Mouse (Mus musculus): ENCODE measurements at regions not wholly inside any gene's neighbourhood (a gene's known extent, or its start where the extent isn't known, plus 50 kb on each side); places are given as distances from the start of the nearest gene placed in this dataset.

DNA sequence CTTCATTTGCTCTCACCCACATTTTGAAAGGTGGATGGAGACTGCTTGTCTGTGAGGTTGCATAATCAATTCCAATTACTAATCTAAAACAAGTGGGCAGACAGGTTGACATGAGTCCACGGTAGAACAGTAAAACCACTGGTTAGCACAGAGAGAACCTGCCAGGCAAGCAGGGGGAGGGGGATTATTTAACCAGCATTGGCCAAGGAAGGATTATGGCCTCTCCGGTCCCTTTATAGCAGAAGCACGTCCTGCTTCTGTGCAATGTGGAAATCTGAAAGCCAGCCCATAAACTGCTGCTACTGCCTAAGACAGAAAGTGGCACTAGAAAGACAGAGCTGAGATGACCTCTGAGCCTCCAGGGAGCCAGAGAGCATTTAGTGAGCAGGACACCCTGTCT lies 285.5 kb downstream of the Cog6 start:
- H3K4me1 ChIP-seq (ENCODE audit: control insufficient read depth, insufficient read depth), result no peaks in the 10 kb centered on the region
- DNase-seq (ENCODE audit: low spot score), result no peak
- H3K9me3 ChIP-seq (replicated peaks; ENCODE audit: control insufficient read depth, low read length), result no peaks in the 10 kb centered on the region
- ATAC-seq (ENCODE audit: insufficient read depth, low read depth), result no peak
- no peak overlapping the region for H3K27ac ChIP-seq (ENCODE audit: low read depth)
- no peaks in the 10 kb centered on the region for H3K27me3 ChIP-seq (ENCODE audit: control insufficient read depth, insufficient read depth, low read length)
- H3K9ac ChIP-seq (replicated peaks; ENCODE audit: low read depth, low read length), result no peak overlapping the region
- no peak overlapping the region for H3K4me2 ChIP-seq (ENCODE audit: low read depth, low read length)
- H3K4me3 ChIP-seq (ENCODE audit: low read depth, low read length), result no peak overlapping the region
- whole genome bisulfite sequencing, result 90% methylated on average over 3 of the region's 3 CpGs
- no peak for TF ChIP-seq CTCF (IDR thresholded peaks at IDR 0.05; ENCODE audit: low read depth)
- no peak for TF ChIP-seq EP300 (IDR thresholded peaks at IDR 0.05; ENCODE audit: low read depth)
- no peaks in the 10 kb centered on the region for H3K36me3 ChIP-seq (replicated peaks; ENCODE audit: control insufficient read depth, insufficient read depth, low read length)

DNA sequence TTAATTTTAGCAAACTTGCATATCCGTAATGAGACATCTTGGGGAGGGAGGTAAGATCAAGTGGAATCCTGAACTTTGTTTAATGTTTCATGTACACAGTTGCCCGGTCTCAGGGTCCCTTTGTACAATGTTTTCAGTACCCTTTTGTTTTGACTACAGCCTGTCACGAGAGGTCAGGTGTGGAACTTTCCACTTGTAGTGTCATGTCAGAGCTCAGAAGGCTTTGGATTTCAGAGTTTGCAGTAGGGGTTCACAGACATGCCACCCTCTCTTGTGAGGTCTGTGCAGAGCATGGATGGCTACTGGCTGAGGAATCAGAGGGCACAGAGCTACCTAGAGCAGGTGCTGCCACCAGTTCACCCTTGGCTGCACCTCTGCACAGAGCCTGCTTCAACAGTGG lies 287.3 kb downstream of the Cog6 start:
- Histone ChIP-seq H3K4me2 (ENCODE audit: low read depth, low read length) (no peak overlapping the region), H3K27ac (ENCODE audit: low read depth) (no peak overlapping the region), H3K4me1 (ENCODE audit: control insufficient read depth, insufficient read depth) (no peaks in the 10 kb centered on the region), H3K27me3 (ENCODE audit: control insufficient read depth, insufficient read depth, low read length) (no peaks in the 10 kb centered on the region), H3K9ac (replicated peaks; ENCODE audit: low read depth, low read length) (no peak overlapping the region), H3K9me3 (replicated peaks; ENCODE audit: control insufficient read depth, low read length) (no peaks in the 10 kb centered on the region), H3K36me3 (replicated peaks; ENCODE audit: control insufficient read depth, insufficient read depth, low read length) (no peaks in the 10 kb centered on the region), H3K4me3 (ENCODE audit: low read depth, low read length) (no peak overlapping the region)
- TF ChIP-seq EP300 (IDR thresholded peaks at IDR 0.05; ENCODE audit: low read depth) (no peak), CTCF (IDR thresholded peaks at IDR 0.05; ENCODE audit: low read depth) (no peak)
- DNase-seq (ENCODE audit: low spot score) (no peak), ATAC-seq (ENCODE audit: insufficient read depth, low read depth) (no peak)
- WGBS, result 74% methylated on average over 3 of the region's 3 CpGs

DNA sequence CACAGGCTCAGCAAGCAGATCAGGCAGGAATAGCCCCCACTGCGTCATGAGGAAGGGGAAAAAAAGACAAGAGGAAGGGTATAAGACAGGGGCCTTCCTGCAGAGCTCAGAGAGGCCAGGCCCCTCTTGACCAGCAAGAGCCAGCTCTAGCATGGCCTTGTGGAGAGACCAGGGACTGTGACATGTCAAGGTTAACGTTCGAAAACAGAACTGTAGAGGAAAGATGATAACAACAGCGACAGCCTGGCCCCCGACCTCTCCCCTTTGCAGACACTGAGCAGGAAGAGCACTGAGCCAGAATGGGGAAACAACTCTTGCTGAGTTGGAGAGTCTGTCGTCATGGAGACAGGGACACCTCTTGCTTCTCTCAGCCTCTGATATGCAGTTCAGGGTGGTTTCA lies 288.2 kb downstream of the Cog6 start:
- Histone ChIP-seq H3K27ac (ENCODE audit: low read depth) (no peak overlapping the region), H3K4me3 (ENCODE audit: low read depth, low read length) (no peak overlapping the region), H3K27me3 (ENCODE audit: control insufficient read depth, insufficient read depth, low read length) (no peaks in the 10 kb centered on the region), H3K9me3 (replicated peaks; ENCODE audit: control insufficient read depth, low read length) (no peaks in the 10 kb centered on the region), H3K4me2 (ENCODE audit: low read depth, low read length) (no peak overlapping the region), H3K4me1 (ENCODE audit: control insufficient read depth, insufficient read depth) (no peaks in the 10 kb centered on the region), H3K9ac (replicated peaks; ENCODE audit: low read depth, low read length) (no peak overlapping the region), H3K36me3 (replicated peaks; ENCODE audit: control insufficient read depth, insufficient read depth, low read length) (no peaks in the 10 kb centered on the region)
- WGBS, result 34% methylated on average over 6 of the region's 6 CpGs
- no peak for ATAC-seq (ENCODE audit: insufficient read depth, low read depth)
- peak; percentile 9 for DNase-seq (ENCODE audit: low spot score)
- TF ChIP-seq CTCF (IDR thresholded peaks at IDR 0.05; ENCODE audit: low read depth), result no peak
- TF ChIP-seq EP300 (IDR thresholded peaks at IDR 0.05; ENCODE audit: low read depth), result no peak

DNA sequence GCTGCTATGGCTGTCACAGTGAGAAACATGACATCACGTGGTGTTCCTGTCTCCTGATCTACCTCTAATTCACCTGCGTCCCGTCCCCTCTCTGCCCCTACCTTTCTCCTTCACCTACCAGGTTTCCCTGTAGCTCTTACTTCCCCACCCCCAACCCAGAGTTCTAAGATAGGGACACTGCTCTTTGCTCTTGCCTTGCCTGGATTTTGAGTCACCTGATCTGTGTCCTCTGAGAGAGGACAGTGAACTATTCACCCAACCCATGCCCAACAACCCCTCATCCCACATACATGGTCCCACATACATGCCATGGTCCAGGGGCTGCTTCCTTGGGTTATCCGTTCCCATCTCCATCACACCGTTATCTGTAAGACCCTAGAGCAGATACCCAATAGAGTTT lies 288.6 kb downstream of the Cog6 start:
- H3K4me2 ChIP-seq (ENCODE audit: low read depth, low read length), result no peak overlapping the region
- TF ChIP-seq EP300 (IDR thresholded peaks at IDR 0.05; ENCODE audit: low read depth) (no peak), CTCF (IDR thresholded peaks at IDR 0.05; ENCODE audit: low read depth) (no peak)
- no peak overlapping the region for H3K4me3 ChIP-seq (ENCODE audit: low read depth, low read length)
- no peak overlapping the region for H3K9ac ChIP-seq (replicated peaks; ENCODE audit: low read depth, low read length)
- DNase-seq (ENCODE audit: low spot score), result no peak
- no peak for ATAC-seq (ENCODE audit: insufficient read depth, low read depth)
- H3K4me1 ChIP-seq (ENCODE audit: control insufficient read depth, insufficient read depth), result no peaks in the 10 kb centered on the region
- H3K27ac ChIP-seq (ENCODE audit: low read depth), result no peak overlapping the region
- WGBS, result 86% methylated on average over 5 of the region's 5 CpGs
- H3K27me3 ChIP-seq (ENCODE audit: control insufficient read depth, insufficient read depth, low read length), result no peaks in the 10 kb centered on the region
- H3K9me3 ChIP-seq (replicated peaks; ENCODE audit: control insufficient read depth, low read length), result no peaks in the 10 kb centered on the region
- no peaks in the 10 kb centered on the region for H3K36me3 ChIP-seq (replicated peaks; ENCODE audit: control insufficient read depth, insufficient read depth, low read length)

DNA sequence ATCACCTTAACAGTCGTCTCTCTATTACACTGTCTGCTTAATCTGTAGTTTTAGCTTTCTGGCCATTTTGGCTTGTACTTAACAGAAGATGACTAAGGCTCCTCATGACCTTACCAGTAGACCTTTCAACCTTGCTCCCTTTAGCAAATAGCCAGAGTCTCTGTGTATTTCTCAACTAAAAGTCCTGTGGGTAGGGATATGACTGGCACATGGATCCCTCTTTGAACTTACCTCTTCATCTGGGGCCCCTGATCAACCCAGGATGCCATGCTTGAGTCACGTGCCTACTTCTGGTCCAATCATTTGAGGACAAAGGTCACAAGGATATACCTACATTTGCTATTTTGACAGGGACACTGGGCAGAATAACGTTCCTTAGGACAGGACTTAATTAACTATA lies 292.7 kb downstream of the Cog6 start:
- H3K4me1 ChIP-seq (ENCODE audit: control insufficient read depth, insufficient read depth), result no peaks in the 10 kb centered on the region
- DNase-seq (ENCODE audit: low spot score), result no peak
- 80% methylated on average over 3 of the region's 3 CpGs for WGBS
- ATAC-seq (ENCODE audit: insufficient read depth, low read depth), result no peak
- H3K36me3 ChIP-seq (replicated peaks; ENCODE audit: control insufficient read depth, insufficient read depth, low read length), result no peaks in the 10 kb centered on the region
- TF ChIP-seq CTCF (IDR thresholded peaks at IDR 0.05; ENCODE audit: low read depth), result no peak
- no peak for TF ChIP-seq EP300 (IDR thresholded peaks at IDR 0.05; ENCODE audit: low read depth)
- H3K27ac ChIP-seq (ENCODE audit: low read depth), result no peak overlapping the region
- no peaks in the 10 kb centered on the region for H3K27me3 ChIP-seq (ENCODE audit: control insufficient read depth, insufficient read depth, low read length)
- H3K9me3 ChIP-seq (replicated peaks; ENCODE audit: control insufficient read depth, low read length), result no peaks in the 10 kb centered on the region
- H3K9ac ChIP-seq (replicated peaks; ENCODE audit: low read depth, low read length), result no peak overlapping the region
- H3K4me2 ChIP-seq (ENCODE audit: low read depth, low read length), result no peak overlapping the region
- H3K4me3 ChIP-seq (ENCODE audit: low read depth, low read length), result no peak overlapping the region

DNA sequence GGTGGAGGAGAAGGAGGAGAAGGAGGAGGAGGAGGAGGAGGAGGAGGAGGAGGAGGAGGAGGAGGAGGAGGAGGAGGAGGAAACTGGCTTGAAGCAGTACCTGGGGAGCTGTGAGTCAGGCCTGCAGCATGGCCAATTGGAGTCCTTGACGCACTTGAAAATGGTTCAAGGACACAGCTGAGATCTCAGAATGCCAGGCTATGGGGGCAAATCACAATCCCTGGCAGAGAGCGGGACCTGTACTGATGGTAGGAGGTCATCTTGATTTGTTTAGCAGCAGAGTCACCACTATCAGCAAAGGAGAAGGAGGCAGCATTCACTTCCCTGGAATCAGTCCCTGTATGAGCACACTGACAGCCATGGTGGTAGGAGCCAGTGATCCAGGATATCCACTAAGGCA lies 294.1 kb downstream of the Cog6 start:
- Histone ChIP-seq H3K4me3 (ENCODE audit: low read depth, low read length) (no peak overlapping the region), H3K9ac (replicated peaks; ENCODE audit: low read depth, low read length) (no peak overlapping the region), H3K4me1 (ENCODE audit: control insufficient read depth, insufficient read depth) (no peaks in the 10 kb centered on the region), H3K4me2 (ENCODE audit: low read depth, low read length) (no peak overlapping the region), H3K27me3 (ENCODE audit: control insufficient read depth, insufficient read depth, low read length) (no peaks in the 10 kb centered on the region), H3K27ac (ENCODE audit: low read depth) (no peak overlapping the region), H3K9me3 (replicated peaks; ENCODE audit: control insufficient read depth, low read length) (no peaks in the 10 kb centered on the region), H3K36me3 (replicated peaks; ENCODE audit: control insufficient read depth, insufficient read depth, low read length) (no peaks in the 10 kb centered on the region)
- no peak for TF ChIP-seq EP300 (IDR thresholded peaks at IDR 0.05; ENCODE audit: low read depth)
- TF ChIP-seq CTCF (IDR thresholded peaks at IDR 0.05; ENCODE audit: low read depth), result no peak
- ATAC-seq (ENCODE audit: insufficient read depth, low read depth), result no peak
- DNase-seq (ENCODE audit: low spot score), result no peak
- 79% methylated on average over 2 of the region's 2 CpGs for WGBS
